Mouse (Mus musculus) cerebral cortex, adult 2 months (tissue): ENCODE results near the gene Klrk1.

Source experiments
- WGBS: fragments of 180-500 bp; shearing (Covaris S2); methylation state at CpG from one replicate; pipeline ENCODE4 v1.1.7; 2018; 5-methylcytosine and 5-hydroxymethylcytosine counted together

Gene Klrk1

DNA sequence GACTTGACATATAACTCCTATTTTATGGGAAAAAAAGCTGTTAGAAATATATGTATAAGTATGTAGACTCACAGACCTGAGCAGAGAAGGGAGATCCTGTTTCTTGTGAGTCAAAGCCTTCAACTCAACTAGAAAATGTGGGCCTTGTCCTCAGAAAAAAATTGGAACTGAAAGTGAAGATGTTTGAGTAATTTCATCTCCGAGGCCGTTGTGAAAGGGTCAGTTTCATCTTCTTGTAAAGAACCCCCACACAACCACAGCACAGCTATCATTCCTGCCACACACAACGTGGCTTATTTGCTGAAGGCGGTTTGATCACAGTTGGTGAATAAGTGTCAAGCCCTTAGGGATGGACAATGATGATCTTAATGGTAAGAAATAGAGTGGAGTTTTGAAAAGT is at the start of gene Klrk1:
Gene Klrk1, minus strand, starts transcription at position 130 of the 400 bp plus-strand sequence.
- WGBS: 85% methylated on average over 4 of the region's 4 CpGs

DNA sequence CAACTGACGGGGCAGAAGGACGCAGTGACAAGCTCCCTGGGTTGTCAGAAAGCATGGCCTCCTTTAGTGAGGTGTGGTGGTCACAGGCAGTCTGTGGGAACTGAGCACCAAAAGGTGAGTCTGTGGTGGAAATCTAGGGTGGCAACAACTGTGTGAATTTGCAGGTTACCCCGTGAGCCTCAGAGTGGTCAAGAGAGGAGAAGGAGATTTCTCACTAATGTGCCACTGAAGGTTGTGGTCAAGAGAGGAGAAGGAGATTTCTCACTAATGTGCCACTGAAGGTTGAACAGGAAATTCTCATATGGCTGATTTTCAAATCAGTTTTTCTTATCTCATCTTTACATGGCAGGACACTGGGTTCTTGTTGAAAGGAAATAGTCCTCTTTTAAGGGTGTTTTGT is 37.6 kb upstream of the Klrk1 start:
- whole genome bisulfite sequencing: no CpG with 5 or more reads among the region's 3 CpGs

DNA sequence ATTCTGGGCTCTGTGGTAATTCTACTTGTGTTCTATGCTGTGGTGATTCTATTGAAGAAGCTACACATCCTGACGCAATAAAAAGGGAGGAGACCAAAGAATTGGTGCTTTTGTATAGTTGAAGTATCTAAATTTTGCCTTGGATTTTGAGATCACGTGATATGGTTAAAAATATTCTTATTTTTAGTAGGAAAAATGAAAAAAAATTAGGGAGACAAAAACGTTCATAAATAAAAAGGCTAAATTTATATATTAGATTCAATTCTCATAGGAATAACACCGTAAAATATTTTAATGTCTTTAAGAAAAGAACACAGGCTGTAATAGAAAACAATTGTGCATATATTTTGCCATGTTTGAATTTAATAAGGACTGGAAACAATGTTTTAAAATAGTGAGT is 36.9 kb upstream of the Klrk1 start, which contains the start of gene Klrc2:
Gene Klrc2, minus strand, starts transcription at position 101 of the 400 bp plus-strand sequence.
- 79% methylated on average over 4 of the region's 4 CpGs for WGBS

DNA sequence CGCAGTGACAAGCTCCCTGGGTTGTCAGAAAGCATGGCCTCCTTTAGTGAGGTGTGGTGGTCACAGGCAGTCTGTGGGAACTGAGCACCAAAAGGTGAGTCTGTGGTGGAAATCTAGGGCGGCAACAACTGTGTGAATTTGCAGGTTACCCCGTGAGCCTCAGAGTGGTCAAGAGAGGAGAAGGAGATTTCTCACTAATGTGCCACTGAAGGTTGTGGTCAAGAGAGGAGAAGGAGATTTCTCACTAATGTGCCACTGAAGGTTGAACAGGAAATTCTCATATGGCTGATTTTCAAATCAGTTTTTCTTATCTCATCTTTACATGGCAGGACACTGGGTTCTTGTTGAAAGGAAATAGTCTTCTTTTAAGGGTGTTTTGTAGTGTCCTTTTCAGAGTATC is 20.4 kb upstream of the Klrk1 start:
- WGBS: 89% methylated on average over 2 of the region's 3 CpGs

DNA sequence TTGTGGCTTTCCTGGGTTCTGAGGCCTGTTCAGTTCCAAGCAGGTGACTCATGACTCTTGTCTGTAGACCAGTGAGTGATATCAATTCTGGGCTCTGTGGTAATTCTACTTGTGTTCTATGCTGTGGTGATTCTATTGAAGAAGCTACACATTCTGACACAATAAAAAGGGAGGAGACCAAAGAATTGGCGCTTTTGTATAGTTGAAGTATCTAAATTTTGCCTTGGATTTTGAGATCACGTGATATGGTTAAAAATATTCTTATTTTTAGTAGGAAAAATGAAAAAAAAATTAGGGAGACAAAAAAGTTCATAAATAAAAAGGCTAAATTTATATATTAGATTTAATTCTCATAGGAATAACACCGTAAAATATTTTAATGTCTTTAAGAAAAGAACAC is 19.6 kb upstream of the Klrk1 start, which contains the start of gene Klrc3:
Gene Klrc3, minus strand, starts transcription at position 101 of the 400 bp plus-strand sequence.
- 90% methylated on average over 3 of the region's 3 CpGs for WGBS

DNA sequence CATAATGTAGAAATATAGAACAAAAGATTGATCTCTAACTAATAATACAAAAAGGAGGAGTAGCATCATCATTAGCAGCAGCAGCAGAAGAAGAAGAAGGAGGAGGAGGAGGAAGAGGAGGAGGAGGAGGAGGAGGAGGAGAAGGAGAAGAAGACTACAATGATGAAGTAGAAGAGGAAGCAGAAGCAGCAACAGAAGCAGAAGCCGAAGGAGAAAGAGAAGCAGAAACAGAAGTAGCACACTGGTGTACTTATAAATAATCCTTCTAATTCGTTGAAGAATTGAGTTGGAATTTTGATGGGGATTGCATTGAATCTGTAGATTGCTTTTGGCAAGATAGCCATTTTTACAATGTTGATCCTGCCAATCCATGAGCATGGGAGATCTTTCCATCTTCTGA is 7.4 kb upstream of the Klrk1 start:
- WGBS: 71% methylated on average over 2 of the region's 2 CpGs

DNA sequence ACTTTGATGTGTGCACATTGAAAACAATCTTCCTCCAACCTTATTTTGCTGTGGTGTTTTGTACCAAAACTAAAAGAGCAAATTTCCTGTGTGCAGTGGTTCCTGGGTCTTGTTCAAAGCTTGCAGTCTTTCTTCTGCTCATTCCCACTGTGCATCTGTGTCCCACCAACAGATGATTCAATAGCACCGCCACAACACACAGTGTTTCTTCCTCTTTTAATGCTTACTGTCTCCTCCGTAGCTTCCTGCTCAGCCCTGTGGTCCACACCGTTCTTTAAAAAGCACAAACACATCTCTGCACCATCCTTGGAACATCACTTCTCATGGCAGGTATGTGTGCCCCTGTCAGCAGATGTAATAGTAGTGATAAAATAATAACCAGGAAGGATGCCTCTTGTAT is 32.2 kb downstream of the Klrk1 start, which contains the start of gene Klrd1:
Gene Klrd1, plus strand, starts transcription at position 275 of the 400 bp plus-strand sequence.
- 74% methylated on average over 3 of the region's 3 CpGs for WGBS

DNA sequence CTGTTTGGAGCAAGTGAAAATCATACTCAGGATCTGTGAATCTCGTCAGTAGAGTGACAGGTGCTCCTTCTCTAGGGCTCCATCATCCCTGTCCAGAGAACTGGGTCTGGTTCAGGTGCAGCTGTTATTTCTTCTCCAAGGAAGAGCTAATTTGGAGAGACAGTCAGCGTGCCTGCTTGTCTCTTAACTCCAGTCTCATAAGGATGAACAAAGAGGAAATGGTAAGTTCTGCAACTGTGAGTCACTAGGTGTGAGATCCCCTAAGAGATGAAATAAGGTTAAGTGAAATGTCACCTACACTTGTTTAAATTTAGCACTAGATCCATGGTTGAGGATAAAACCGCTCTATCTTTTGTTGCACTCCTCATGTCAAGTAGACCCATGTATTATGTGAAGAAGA is 40.6 kb downstream of the Klrk1 start:
- 75% methylated on average over 3 of the region's 3 CpGs for WGBS

DNA sequence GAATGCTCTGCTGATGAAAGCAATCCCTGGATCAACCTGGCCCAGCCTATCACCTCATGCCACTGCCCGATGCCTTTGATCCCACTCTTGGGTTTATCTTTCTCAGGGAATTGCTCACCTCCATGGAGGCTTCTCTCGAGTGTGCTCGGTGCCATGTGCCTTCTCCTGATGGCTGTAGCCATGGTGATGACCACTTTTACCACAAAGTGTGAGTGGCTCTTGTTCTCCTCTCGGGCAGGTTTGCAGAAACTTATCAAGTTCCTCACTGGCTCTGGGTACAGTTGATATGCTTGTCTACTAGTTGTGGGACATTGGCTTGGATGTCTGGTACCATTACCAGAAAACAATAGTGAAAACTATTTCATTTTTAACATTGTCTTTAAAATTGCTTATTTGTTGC is 41.8 kb downstream of the Klrk1 start:
- WGBS: 87% methylated on average over 4 of the region's 4 CpGs

DNA sequence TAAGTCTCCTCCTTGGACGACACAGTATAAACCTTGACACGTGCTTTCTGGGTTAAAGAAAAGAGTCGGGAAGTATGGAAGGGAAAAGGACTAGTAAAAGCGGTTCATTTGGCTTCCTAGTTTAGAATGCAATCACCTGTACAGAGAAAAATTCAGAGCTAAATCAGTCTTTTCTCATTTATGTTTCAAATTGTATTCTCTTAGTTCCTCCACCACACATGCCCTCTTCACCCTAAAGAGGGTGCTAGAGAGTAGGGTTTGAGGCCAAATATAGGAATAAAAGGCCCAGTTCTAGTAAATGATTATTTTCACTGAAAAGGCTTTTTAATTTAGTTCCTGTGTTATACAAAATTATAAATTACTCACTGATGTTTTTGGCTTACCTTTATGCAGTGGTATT is 42.4 kb downstream of the Klrk1 start:
- 61% methylated on average over 4 of the region's 4 CpGs for WGBS

DNA sequence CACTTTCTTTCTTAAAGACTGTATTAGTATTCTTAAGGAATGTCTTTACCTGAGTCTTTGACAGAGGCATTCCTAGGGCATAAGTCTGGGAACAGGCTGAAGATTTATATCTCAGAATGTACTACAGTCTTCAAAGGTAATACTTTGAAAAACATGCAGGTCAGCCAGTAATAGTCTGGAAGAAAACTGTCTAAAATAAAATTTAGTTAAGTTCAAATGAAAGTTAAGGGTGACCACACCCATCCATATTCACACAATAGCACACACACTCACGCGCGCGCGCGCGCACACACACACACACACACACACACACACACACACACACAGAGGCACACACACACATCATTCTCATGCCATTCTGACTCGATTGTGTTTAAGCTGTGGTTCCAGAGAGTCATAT is 46.1 kb downstream of the Klrk1 start, which contains the start of gene Klre1:
Gene Klre1, plus strand, starts transcription at position 301 of the 400 bp plus-strand sequence.
- WGBS: 92% methylated on average over 8 of the region's 8 CpGs

DNA sequence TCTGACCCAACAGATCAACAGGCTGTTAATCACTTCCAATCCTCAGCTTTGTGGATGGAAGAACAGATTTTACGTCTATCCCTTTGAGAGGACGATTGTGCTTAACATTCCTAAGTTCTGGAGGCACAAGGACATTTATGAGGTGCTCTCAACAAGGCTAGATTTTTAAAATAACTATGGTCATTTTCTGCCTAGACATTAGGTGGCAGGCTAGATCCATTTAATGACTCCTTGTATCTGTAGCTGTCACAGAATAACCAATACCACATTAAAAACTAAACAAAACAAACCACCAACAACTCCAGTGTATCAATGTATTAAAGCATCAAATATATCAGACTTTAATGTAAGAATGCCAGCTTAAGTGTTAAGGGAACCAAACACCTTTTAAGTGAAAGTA is 48.3 kb downstream of the Klrk1 start:
- WGBS: 47% methylated on average over 2 of the region's 2 CpGs

DNA sequence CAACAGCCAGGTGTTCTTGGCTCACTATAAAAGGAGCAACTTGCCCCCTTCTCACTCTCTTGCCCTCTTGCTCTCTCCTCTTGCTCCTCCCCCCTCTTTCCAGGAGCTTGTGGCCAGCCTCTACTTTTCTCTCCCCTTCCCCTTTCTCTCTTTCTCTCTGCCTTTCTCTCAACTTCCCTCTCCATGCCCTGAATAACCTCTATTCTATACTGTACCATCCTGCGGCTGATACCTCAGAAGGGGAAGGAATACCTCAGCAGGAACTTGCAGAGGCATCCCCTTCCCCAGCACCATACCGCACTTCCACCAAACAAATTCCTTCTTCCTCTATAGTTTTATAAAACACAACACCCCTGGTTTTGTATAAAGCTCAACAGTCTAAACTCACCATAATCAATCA is 58.4 kb downstream of the Klrk1 start:
- WGBS: 85% methylated on average over 2 of the region's 2 CpGs
